Mouse (Mus musculus) retina, adult 2 months (tissue): ENCODE data around the gene Apoc3.

Source experiments
- DNase-seq: peaks from one replicate; pipeline ENCODE4 v3.0.0-alpha.2; 2012; ENCODE audit warnings: low read depth, low spot score

Apoc3 gene

GRCm38 (mm10) chr9:46230450-46230975, 4.9 kb downstream of the Apoc3 start:
- DNase-seq, result no peak

GRCm38 (mm10) chr9:46229573-46230449, 5.6 kb downstream of the Apoc3 start:
- DNase-seq, result peak; percentile 57

- no peak for DNase-seq
These were observed 6.9 kb downstream of the Apoc3 start, which contains the start of gene Apoa1 for GRCm38 (mm10) chr9:46228491-46228890. Gene Apoa1 (plus strand): TSS chr9:46228580.

GRCm38 (mm10) chr9:46227064-46227614, 8.3 kb downstream of the Apoc3 start:
- no peak for DNase-seq

GRCm38 (mm10) chr9:46224945-46225660, 10.3 kb downstream of the Apoc3 start:
- no peak for DNase-seq

- no peak for DNase-seq
These were observed 11.3 kb downstream of the Apoc3 start for GRCm38 (mm10) chr9:46224101-46224500.

GRCm38 (mm10) chr9:46223090-46223489, 12.3 kb downstream of the Apoc3 start:
- no peak for DNase-seq

GRCm38 (mm10) chr9:46218176-46218575, 17.3 kb downstream of the Apoc3 start:
- DNase-seq, result no peak

- no peak for DNase-seq
These were observed 18.5 kb downstream of the Apoc3 start for GRCm38 (mm10) chr9:46216744-46217470.

- no peak for DNase-seq
These were observed 19.8 kb downstream of the Apoc3 start for GRCm38 (mm10) chr9:46215338-46216322.

- DNase-seq, result no peak
These were observed 20.5 kb downstream of the Apoc3 start for GRCm38 (mm10) chr9:46214946-46215337.

- DNase-seq, result no peak
These were observed 21.2 kb downstream of the Apoc3 start for GRCm38 (mm10) chr9:46214276-46214675.

- no peak for DNase-seq
These were observed 25.0 kb downstream of the Apoc3 start for GRCm38 (mm10) chr9:46210473-46210872.

- DNase-seq, result no peak
These were observed 26.9 kb downstream of the Apoc3 start for GRCm38 (mm10) chr9:46208401-46208974.

- no peak for DNase-seq
These were observed 28.0 kb downstream of the Apoc3 start for GRCm38 (mm10) chr9:46207501-46207869.

- DNase-seq, result no peak
These were observed 28.5 kb downstream of the Apoc3 start for GRCm38 (mm10) chr9:46206834-46207500.

- no peak for DNase-seq
These were observed 35.8 kb downstream of the Apoc3 start for GRCm38 (mm10) chr9:46199609-46200008.

GRCm38 (mm10) chr9:46198936-46199335, 36.5 kb downstream of the Apoc3 start:
- no peak for DNase-seq

- no peak for DNase-seq
These were observed 37.0 kb downstream of the Apoc3 start for GRCm38 (mm10) chr9:46198461-46198860.
